Mouse (Mus musculus): Measurements from ENCODE around the gene Trem3. TPM values are rescaled to one million over a fixed set of nuclear protein-coding genes. Genes with fewer than 3 reads are reported as not detected.
A peak's percentile ranks its signal among the peaks of the same experiment; 100 is the strongest.

The Trem3 gene
- polyA plus RNA-seq, 1 experiment from 2014 or later: not detected

GRCm38 (mm10) chr17:48272158-48272557 lies 24.6 kb downstream of the Trem3 start:
- peak overlapping the region; percentile 34; the same call in 1 of the 2 replicates for H3K4me2 ChIP-seq
- H3K4me1 ChIP-seq (replicated peaks): 0 out of 2 replicates have a peak, but pooled peaks cover 5% of the 10 kb centered on the region
- H3K27me3 ChIP-seq (replicated peaks): no peaks in the 10 kb centered on the region
- no peaks in the 10 kb centered on the region for H3K36me3 ChIP-seq
- no peak overlapping the region for H3K4me3 ChIP-seq
- peak; percentile 89 for ATAC-seq (ENCODE audit: insufficient number of reproducible peaks, low FRiP score)
- no peak overlapping the region for H3K9ac ChIP-seq
- H3K9me3 ChIP-seq (replicated peaks): no peaks in the 10 kb centered on the region
- 28% methylated on average over 5 of the region's 5 CpGs for WGBS
- H3K27ac ChIP-seq (ENCODE audit: poor library complexity, severe bottlenecking): peak overlapping the region; percentile 68

- Histone ChIP-seq H3K27me3 (replicated peaks) (no peaks in the 10 kb centered on the region), H3K4me1 (replicated peaks) (0 out of 2 replicates have a peak, but pooled peaks cover 5% of the 10 kb centered on the region), H3K4me2 (peak overlapping the region; percentile 34; the same call in 1 of the 2 replicates), H3K27ac (ENCODE audit: poor library complexity, severe bottlenecking) (peak overlapping the region; percentile 68), H3K36me3 (no peaks in the 10 kb centered on the region), H3K9me3 (replicated peaks) (no peaks in the 10 kb centered on the region), H3K4me3 (no peak overlapping the region), H3K9ac (no peak overlapping the region)
- 76% methylated on average over 4 of the region's 4 CpGs for WGBS
- ATAC-seq (ENCODE audit: insufficient number of reproducible peaks, low FRiP score): peak; percentile 40
Measured at GRCm38 (mm10) chr17:48272598-48272997, 25.0 kb downstream of the Trem3 start.

GRCm38 (mm10) chr17:48274098-48274497 lies 26.5 kb downstream of the Trem3 start:
- no peaks in the 10 kb centered on the region for H3K9me3 ChIP-seq (replicated peaks)
- no peak overlapping the region for H3K9ac ChIP-seq
- ATAC-seq (ENCODE audit: insufficient number of reproducible peaks, low FRiP score): no peak
- H3K36me3 ChIP-seq: no peaks in the 10 kb centered on the region
- H3K27me3 ChIP-seq (replicated peaks): no peaks in the 10 kb centered on the region
- H3K4me1 ChIP-seq (replicated peaks): 0 out of 2 replicates have a peak, but pooled peaks cover 5% of the 10 kb centered on the region
- H3K27ac ChIP-seq (ENCODE audit: poor library complexity, severe bottlenecking): no peak overlapping the region
- H3K4me3 ChIP-seq: no peak overlapping the region
- no peak overlapping the region for H3K4me2 ChIP-seq
- WGBS: 69% methylated on average over 4 of the region's 4 CpGs

GRCm38 (mm10) chr17:48274885-48275284 lies 27.3 kb downstream of the Trem3 start:
- no peak for ATAC-seq (ENCODE audit: insufficient number of reproducible peaks, low FRiP score)
- Histone ChIP-seq H3K27me3 (replicated peaks) (no peaks in the 10 kb centered on the region), H3K4me3 (no peak overlapping the region), H3K27ac (ENCODE audit: poor library complexity, severe bottlenecking) (no peak overlapping the region), H3K4me2 (no peak overlapping the region), H3K36me3 (no peaks in the 10 kb centered on the region), H3K9ac (no peak overlapping the region), H3K4me1 (replicated peaks) (0 out of 2 replicates have a peak, but pooled peaks cover 5% of the 10 kb centered on the region), H3K9me3 (replicated peaks) (no peaks in the 10 kb centered on the region)
- WGBS: 28% methylated on average over 6 of the region's 6 CpGs

- H3K36me3 ChIP-seq: no peaks in the 10 kb centered on the region
- no peak overlapping the region for H3K4me2 ChIP-seq
- H3K4me1 ChIP-seq (replicated peaks): 0 out of 2 replicates have a peak, but pooled peaks cover 5% of the 10 kb centered on the region
- H3K4me3 ChIP-seq: no peak overlapping the region
- no peak for ATAC-seq (ENCODE audit: insufficient number of reproducible peaks, low FRiP score)
- H3K27me3 ChIP-seq (replicated peaks): no peaks in the 10 kb centered on the region
- H3K27ac ChIP-seq (ENCODE audit: poor library complexity, severe bottlenecking): no peak overlapping the region
- H3K9me3 ChIP-seq (replicated peaks): no peaks in the 10 kb centered on the region
- WGBS: 49% methylated on average over 7 of the region's 7 CpGs
- H3K9ac ChIP-seq: no peak overlapping the region
Measured at GRCm38 (mm10) chr17:48275736-48276135, 28.2 kb downstream of the Trem3 start.

GRCm38 (mm10) chr17:48278381-48278780 lies 30.8 kb downstream of the Trem3 start:
- Histone ChIP-seq H3K9ac (no peak overlapping the region), H3K36me3 (no peaks in the 10 kb centered on the region), H3K4me2 (no peak overlapping the region), H3K27ac (ENCODE audit: poor library complexity, severe bottlenecking) (no peak overlapping the region), H3K4me3 (no peak overlapping the region), H3K9me3 (replicated peaks) (no peaks in the 10 kb centered on the region), H3K27me3 (replicated peaks) (no peaks in the 10 kb centered on the region), H3K4me1 (replicated peaks) (peaks cover 2% of the 10 kb centered on the region; the same call in 1 of the 2 replicates)
- ATAC-seq (ENCODE audit: insufficient number of reproducible peaks, low FRiP score): no peak

GRCm38 (mm10) chr17:48279002-48279401 lies 31.4 kb downstream of the Trem3 start:
- Histone ChIP-seq H3K4me2 (no peak overlapping the region), H3K27me3 (replicated peaks) (no peaks in the 10 kb centered on the region), H3K9ac (no peak overlapping the region), H3K9me3 (replicated peaks) (no peaks in the 10 kb centered on the region), H3K4me3 (no peak overlapping the region), H3K36me3 (no peaks in the 10 kb centered on the region), H3K27ac (ENCODE audit: poor library complexity, severe bottlenecking) (no peak overlapping the region), H3K4me1 (replicated peaks) (peaks cover 2% of the 10 kb centered on the region; the same call in 1 of the 2 replicates)
- ATAC-seq (ENCODE audit: insufficient number of reproducible peaks, low FRiP score): no peak
- WGBS: 56% methylated on average over 4 of the region's 4 CpGs

- Histone ChIP-seq H3K9ac (peak overlapping the region; percentile 54; the same call in 1 of the 2 replicates), H3K9me3 (replicated peaks) (no peaks in the 10 kb centered on the region), H3K27me3 (replicated peaks) (no peaks in the 10 kb centered on the region), H3K27ac (ENCODE audit: poor library complexity, severe bottlenecking) (no peak overlapping the region), H3K4me1 (replicated peaks) (peaks cover 2% of the 10 kb centered on the region; the same call in 1 of the 2 replicates), H3K4me3 (peak overlapping the region; percentile 32), H3K4me2 (peak overlapping the region; percentile 66), H3K36me3 (no peaks in the 10 kb centered on the region)
- ATAC-seq (ENCODE audit: insufficient number of reproducible peaks, low FRiP score): peak; percentile 48; the same call in 1 of the 2 replicates
- 33% methylated on average over 18 of the region's 18 CpGs for WGBS
Measured at GRCm38 (mm10) chr17:48280943-48281738, 33.6 kb downstream of the Trem3 start.

- Histone ChIP-seq H3K27ac (ENCODE audit: poor library complexity, severe bottlenecking) (no peak overlapping the region), H3K4me1 (replicated peaks) (peaks cover 2% of the 10 kb centered on the region; the same call in 1 of the 2 replicates), H3K4me3 (peak overlapping the region; percentile 32), H3K9me3 (replicated peaks) (no peaks in the 10 kb centered on the region), H3K4me2 (peak overlapping the region; percentile 66), H3K36me3 (no peaks in the 10 kb centered on the region), H3K27me3 (replicated peaks) (no peaks in the 10 kb centered on the region), H3K9ac (peak overlapping the region; percentile 54; the same call in 1 of the 2 replicates)
- ATAC-seq (ENCODE audit: insufficient number of reproducible peaks, low FRiP score): no peak
- 4% methylated on average over 2 of the region's 3 CpGs for WGBS
Measured at GRCm38 (mm10) chr17:48281739-48282085, 34.1 kb downstream of the Trem3 start.

- 45% methylated on average over 1 of the region's 1 CpGs for WGBS
- 0 out of 2 replicates have a peak, but pooled peaks have one; percentile 29 for ATAC-seq (ENCODE audit: insufficient number of reproducible peaks, low FRiP score)
- Histone ChIP-seq H3K4me2 (no peak overlapping the region), H3K9ac (no peak overlapping the region), H3K27me3 (replicated peaks) (no peaks in the 10 kb centered on the region), H3K4me3 (no peak overlapping the region), H3K4me1 (replicated peaks) (no peaks in the 10 kb centered on the region), H3K9me3 (replicated peaks) (peaks cover 3% of the 10 kb centered on the region; the same call in 1 of the 2 replicates), H3K36me3 (no peaks in the 10 kb centered on the region), H3K27ac (ENCODE audit: poor library complexity, severe bottlenecking) (no peak overlapping the region)
Measured at GRCm38 (mm10) chr17:48286765-48287164, 39.2 kb downstream of the Trem3 start.

GRCm38 (mm10) chr17:48287276-48287675 lies 39.7 kb downstream of the Trem3 start:
- ATAC-seq (ENCODE audit: insufficient number of reproducible peaks, low FRiP score): no peak
- 54% methylated on average over 2 of the region's 2 CpGs for WGBS
- Histone ChIP-seq H3K4me2 (no peak overlapping the region), H3K4me3 (no peak overlapping the region), H3K9me3 (replicated peaks) (peaks cover 3% of the 10 kb centered on the region; the same call in 1 of the 2 replicates), H3K4me1 (replicated peaks) (no peaks in the 10 kb centered on the region), H3K36me3 (no peaks in the 10 kb centered on the region), H3K27me3 (replicated peaks) (no peaks in the 10 kb centered on the region), H3K27ac (ENCODE audit: poor library complexity, severe bottlenecking) (no peak overlapping the region), H3K9ac (no peak overlapping the region)
